Mouse (Mus musculus): Measurements from ENCODE around the gene Xcr1. TPM values are rescaled to one million over a fixed set of nuclear protein-coding genes. Genes with fewer than 3 reads are reported as not detected.

The Xcr1 gene
- total and polyA plus RNA-seq, 3 experiments = 0.57 to 1.9 (median 0.62) TPM

DNA sequence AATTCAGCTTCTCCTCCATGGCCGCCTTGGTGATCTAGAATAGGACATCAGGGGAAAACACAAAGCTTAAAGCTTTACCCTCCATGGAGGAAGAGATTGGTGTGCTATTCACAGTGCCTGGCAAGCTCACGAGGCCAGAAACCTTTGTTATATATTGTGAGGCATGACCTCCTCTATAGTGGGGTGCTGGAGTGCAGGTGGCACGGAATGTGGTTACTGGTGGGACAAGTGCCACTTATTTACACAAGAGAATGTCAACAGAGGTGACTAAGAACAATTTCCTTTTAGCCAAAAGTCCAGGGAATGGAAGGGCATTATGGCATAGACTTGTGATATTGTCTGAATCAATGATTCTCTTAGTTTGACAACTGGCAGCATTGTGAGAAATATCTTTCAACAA lies 35.2 kb downstream of the Xcr1 start:
- no peak overlapping the region for H3K4me2 ChIP-seq (ENCODE audit: insufficient read depth, low read depth, poor library complexity, severe bottlenecking)
- no peaks in the 10 kb centered on the region for H3K9me3 ChIP-seq (replicated peaks; ENCODE audit: low read length)
- dilution Hi-C loops (cut with MboI; ENCODE audit: extremely low pct_ligation_motif_present, extremely low pct_unique_long_range_greater_than_20kb, low sequenced_read_pairs) = no loop called here
- DNase-seq (ENCODE audit: extremely low read depth) = no peak
- H3K27ac ChIP-seq (ENCODE audit: insufficient read depth, low read depth) = no peak overlapping the region
- peaks cover 82 to 100% of the 10 kb centered on the region in 2 experiments for H3K36me3 ChIP-seq (replicated peaks in 1 of 2; ENCODE audit: control insufficient read depth in 1 of 2, insufficient read depth in 1 of 2, low read length in 1 of 2)
- no peak overlapping the region for H3K4me3 ChIP-seq (replicated peaks in 1 of 3; ENCODE audit: low read depth in 2 of 3, low read length in 2 of 3, poor library complexity in 1 of 3)
- no peak overlapping the region for H3K9ac ChIP-seq (ENCODE audit: insufficient read depth, low read depth)
- H3K79me2 ChIP-seq (replicated peaks; ENCODE audit: control insufficient read depth, extremely low read depth, insufficient read depth, poor library complexity, severe bottlenecking) = no peaks in the 10 kb centered on the region
- H3K4me1 ChIP-seq (ENCODE audit: control insufficient read depth in 1 of 2, insufficient read depth in 2 of 2) = no peaks in the 10 kb centered on the region
- TF ChIP-seq JUN (IDR thresholded peaks at IDR 0.05; ENCODE audit: insufficient read depth, low read depth, low read length) (no peak), EP300 (IDR thresholded peaks at IDR 0.05; ENCODE audit: low read length) (no peak), MAX (IDR thresholded peaks at IDR 0.05; ENCODE audit: low read length) (no peak), PAX5 (IDR thresholded peaks at IDR 0.05; ENCODE audit: low read length) (no peak), MXI1 (IDR thresholded peaks at IDR 0.05; ENCODE audit: low read depth, low read length) (no peak), POLR2A (IDR thresholded peaks at IDR 0.05; ENCODE audit: low read depth, low read length) (no peak), CHD2 (IDR thresholded peaks at IDR 0.05; ENCODE audit: low read length) (no peak), KAT2A (IDR thresholded peaks at IDR 0.05; ENCODE audit: insufficient replicate concordance, low read length) (no peak)
- in situ Hi-C loops (cut with MboI; ENCODE audit: low pct_ligation_motif_present, low pct_unique_long_range_greater_than_20kb, low sequenced_read_pairs) = no loop called here
- no peaks in the 10 kb centered on the region for H3K27me3 ChIP-seq (replicated peaks)

DNA sequence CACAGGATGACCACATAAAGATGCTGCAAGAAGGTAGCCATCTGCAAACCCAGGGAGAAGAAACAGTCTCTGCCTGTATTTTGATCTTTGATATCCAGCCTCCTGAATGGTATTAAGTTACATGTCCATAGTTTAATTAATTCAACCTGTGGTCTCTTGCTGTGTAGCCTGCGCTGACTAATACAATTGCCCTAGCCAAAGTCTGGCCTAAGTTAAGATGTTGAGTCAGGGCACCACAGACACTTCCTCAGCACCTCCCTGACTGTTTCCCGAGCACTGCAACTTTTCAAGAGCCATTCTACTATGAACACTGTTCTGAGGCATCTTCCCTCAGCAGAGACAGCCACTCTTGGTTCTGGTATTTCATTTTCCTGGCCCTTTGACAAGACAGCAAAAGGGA lies 43.2 kb downstream of the Xcr1 start:
- Histone ChIP-seq H3K4me1 (ENCODE audit: control insufficient read depth in 1 of 2, insufficient read depth in 2 of 2) (peaks cover 0 to 19% of the 10 kb centered on the region in 2 experiments; a peak in 2 of 4 replicates), H3K9ac (ENCODE audit: insufficient read depth, low read depth) (no peak overlapping the region), H3K36me3 (replicated peaks in 1 of 2; ENCODE audit: control insufficient read depth in 1 of 2, insufficient read depth in 1 of 2, low read length in 1 of 2) (peaks cover 74 to 96% of the 10 kb centered on the region in 2 experiments), H3K27ac (ENCODE audit: insufficient read depth, low read depth) (no peak overlapping the region), H3K27me3 (replicated peaks) (no peaks in the 10 kb centered on the region), H3K4me2 (ENCODE audit: insufficient read depth, low read depth, poor library complexity, severe bottlenecking) (no peak overlapping the region), H3K79me2 (replicated peaks; ENCODE audit: control insufficient read depth, extremely low read depth, insufficient read depth, poor library complexity, severe bottlenecking) (no peaks in the 10 kb centered on the region), H3K9me3 (replicated peaks; ENCODE audit: low read length) (no peaks in the 10 kb centered on the region), H3K4me3 (replicated peaks in 1 of 3; ENCODE audit: low read depth in 2 of 3, low read length in 2 of 3, poor library complexity in 1 of 3) (no peak overlapping the region)
- in situ Hi-C loops (cut with MboI; ENCODE audit: low pct_ligation_motif_present, low pct_unique_long_range_greater_than_20kb, low sequenced_read_pairs) (no loop called here), dilution Hi-C loops (cut with MboI; ENCODE audit: extremely low pct_ligation_motif_present, extremely low pct_unique_long_range_greater_than_20kb, low sequenced_read_pairs) (no loop called here)
- TF ChIP-seq TBP (conservative IDR thresholded peaks at IDR 0.05; ENCODE audit: low read depth, low read length) = no peak
- no peak for TF ChIP-seq POLR2A (IDR thresholded peaks at IDR 0.05; ENCODE audit: low read depth, low read length)
- TF ChIP-seq MAFK (IDR thresholded peaks at IDR 0.05; ENCODE audit: insufficient replicate concordance, low read length) = no peak
- no peak for TF ChIP-seq PAX5 (IDR thresholded peaks at IDR 0.05; ENCODE audit: low read length)
- TF ChIP-seq MXI1 (IDR thresholded peaks at IDR 0.05; ENCODE audit: low read depth, low read length) = no peak
- no peak for TF ChIP-seq ETS1 (conservative IDR thresholded peaks at IDR 0.05; ENCODE audit: low read depth, low read length)
- TF ChIP-seq ZC3H11A (IDR thresholded peaks at IDR 0.05; ENCODE audit: low read depth, low read length) = no peak
- TF ChIP-seq POLR2AphosphoS2 (IDR thresholded peaks at IDR 0.05; ENCODE audit: low read depth, low read length) = no peak
- TF ChIP-seq USF2 (conservative IDR thresholded peaks at IDR 0.05; ENCODE audit: low read depth, low read length) = no peak
- TF ChIP-seq KAT2A (IDR thresholded peaks at IDR 0.05; ENCODE audit: insufficient replicate concordance, low read length) = no peak
- TF ChIP-seq JUND (conservative IDR thresholded peaks at IDR 0.05; ENCODE audit: low read depth, low read length) = no peak
- no peak for DNase-seq (ENCODE audit: extremely low read depth)

Data from CH12.LX (cell line).